Mouse (Mus musculus): ENCODE measurements around the gene Skil. TPM values are rescaled to one million over a fixed set of nuclear protein-coding genes. Genes with fewer than 3 reads are reported as not detected.

Gene Skil
- total and polyA plus RNA-seq, 2 experiments: 2.0 to 5.8 TPM

GRCm38 (mm10) chr3:31061786-31062120 lies 33.1 kb upstream of the Skil start:
- WGBS: 74% methylated on average over 4 of the region's 4 CpGs
- H3K36me3 ChIP-seq (ENCODE audit: control insufficient read depth, insufficient read depth, low read length): no peaks in the 10 kb centered on the region
- TF ChIP-seq CTCF (IDR thresholded peaks at IDR 0.05; ENCODE audit: low read depth, low read length) (peak; percentile 31), POLR2A (IDR thresholded peaks at IDR 0.05; ENCODE audit: extremely low read depth, insufficient read depth, low read length) (no peak)
- H3K4me1 ChIP-seq (ENCODE audit: control insufficient read depth, insufficient read depth, low read length): no peaks in the 10 kb centered on the region
- H3K9ac ChIP-seq (ENCODE audit: low read depth, low read length): no peak overlapping the region
- H3K27me3 ChIP-seq (ENCODE audit: control insufficient read depth, insufficient read depth, low read length): no peaks in the 10 kb centered on the region
- H3K4me3 ChIP-seq (ENCODE audit: insufficient read depth, low read depth, low read length): no peak overlapping the region
- H3K27ac ChIP-seq (replicated peaks; ENCODE audit: insufficient read depth, low read depth, low read length): no peak overlapping the region
- H3K79me2 ChIP-seq (ENCODE audit: control insufficient read depth, insufficient read depth, low read length): no peaks in the 10 kb centered on the region
- no peak for DNase-seq (ENCODE audit: extremely low read depth, low read depth, low spot score)

GRCm38 (mm10) chr3:31062325-31062724 lies 32.5 kb upstream of the Skil start:
- 82% methylated on average over 7 of the region's 7 CpGs for WGBS
- no peak overlapping the region for H3K4me3 ChIP-seq (ENCODE audit: insufficient read depth, low read depth, low read length)
- TF ChIP-seq CTCF (IDR thresholded peaks at IDR 0.05; ENCODE audit: low read depth, low read length): no peak
- no peak for TF ChIP-seq POLR2A (IDR thresholded peaks at IDR 0.05; ENCODE audit: extremely low read depth, insufficient read depth, low read length)
- H3K9ac ChIP-seq (ENCODE audit: low read depth, low read length): no peak overlapping the region
- no peaks in the 10 kb centered on the region for H3K79me2 ChIP-seq (ENCODE audit: control insufficient read depth, insufficient read depth, low read length)
- H3K4me1 ChIP-seq (ENCODE audit: control insufficient read depth, insufficient read depth, low read length): no peaks in the 10 kb centered on the region
- DNase-seq (ENCODE audit: extremely low read depth, low read depth, low spot score): no peak
- no peaks in the 10 kb centered on the region for H3K36me3 ChIP-seq (ENCODE audit: control insufficient read depth, insufficient read depth, low read length)
- no peak overlapping the region for H3K27ac ChIP-seq (replicated peaks; ENCODE audit: insufficient read depth, low read depth, low read length)
- H3K27me3 ChIP-seq (ENCODE audit: control insufficient read depth, insufficient read depth, low read length): no peaks in the 10 kb centered on the region

DNA sequence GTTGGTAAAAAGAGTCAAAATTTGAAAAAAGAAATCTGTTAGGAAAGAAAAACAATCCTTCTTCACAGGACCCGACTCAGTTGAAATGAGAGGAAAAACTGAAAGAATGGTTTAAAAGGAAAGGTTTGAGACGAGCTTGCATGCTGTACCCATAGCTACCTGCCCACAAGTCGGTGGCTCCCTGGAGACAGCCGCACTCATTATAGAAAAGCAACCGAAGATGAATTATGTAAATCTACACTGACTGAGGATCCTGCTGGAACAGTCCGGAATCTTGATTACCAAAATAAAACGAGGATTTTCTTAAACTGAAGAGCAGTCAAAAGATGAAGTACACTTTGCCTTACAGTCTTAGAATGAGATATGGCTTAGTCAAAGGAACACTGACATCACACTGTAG lies 26.4 kb upstream of the Skil start:
- no peak for TF ChIP-seq POLR2A (IDR thresholded peaks at IDR 0.05; ENCODE audit: extremely low read depth, insufficient read depth, low read length)
- TF ChIP-seq CTCF (IDR thresholded peaks at IDR 0.05; ENCODE audit: low read depth, low read length): no peak
- Histone ChIP-seq H3K9ac (ENCODE audit: low read depth, low read length) (no peak overlapping the region), H3K79me2 (ENCODE audit: control insufficient read depth, insufficient read depth, low read length) (no peaks in the 10 kb centered on the region), H3K4me1 (ENCODE audit: control insufficient read depth, insufficient read depth, low read length) (no peaks in the 10 kb centered on the region), H3K27me3 (ENCODE audit: control insufficient read depth, insufficient read depth, low read length) (no peaks in the 10 kb centered on the region), H3K4me3 (ENCODE audit: insufficient read depth, low read depth, low read length) (no peak overlapping the region), H3K36me3 (ENCODE audit: control insufficient read depth, insufficient read depth, low read length) (no peaks in the 10 kb centered on the region), H3K27ac (replicated peaks; ENCODE audit: insufficient read depth, low read depth, low read length) (no peak overlapping the region)
- 89% methylated on average over 7 of the region's 7 CpGs for WGBS
- DNase-seq (ENCODE audit: extremely low read depth, low read depth, low spot score): no peak

DNA sequence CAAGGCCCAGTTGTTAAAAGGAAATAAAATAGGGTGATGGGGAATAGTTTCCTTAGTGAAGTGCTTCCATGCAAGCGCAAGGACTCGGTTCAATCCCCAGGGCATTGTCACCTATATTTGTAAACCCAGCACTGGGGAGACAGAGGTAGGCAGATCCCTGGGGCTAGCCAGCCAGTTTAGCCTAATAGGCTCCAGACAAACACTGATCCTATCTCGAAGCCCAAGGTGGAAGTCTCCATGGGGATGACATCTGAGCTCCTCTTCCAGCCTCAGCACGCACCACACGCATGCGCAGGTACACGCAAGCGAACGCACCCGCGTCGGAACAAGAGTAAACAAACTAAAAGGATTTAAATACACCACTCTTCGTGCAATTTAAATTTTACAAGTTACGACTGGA lies 23.1 kb upstream of the Skil start:
- DNase-seq (ENCODE audit: extremely low read depth, low read depth, low spot score): no peak
- Histone ChIP-seq H3K4me1 (ENCODE audit: control insufficient read depth, insufficient read depth, low read length) (peaks cover 8% of the 10 kb centered on the region), H3K27ac (replicated peaks; ENCODE audit: insufficient read depth, low read depth, low read length) (no peak overlapping the region), H3K9ac (ENCODE audit: low read depth, low read length) (no peak overlapping the region), H3K79me2 (ENCODE audit: control insufficient read depth, insufficient read depth, low read length) (no peaks in the 10 kb centered on the region), H3K36me3 (ENCODE audit: control insufficient read depth, insufficient read depth, low read length) (no peaks in the 10 kb centered on the region), H3K27me3 (ENCODE audit: control insufficient read depth, insufficient read depth, low read length) (no peaks in the 10 kb centered on the region), H3K4me3 (ENCODE audit: insufficient read depth, low read depth, low read length) (no peak overlapping the region)
- 93% methylated on average over 14 of the region's 14 CpGs for WGBS
- TF ChIP-seq POLR2A (IDR thresholded peaks at IDR 0.05; ENCODE audit: extremely low read depth, insufficient read depth, low read length) (no peak), CTCF (IDR thresholded peaks at IDR 0.05; ENCODE audit: low read depth, low read length) (no peak)

DNA sequence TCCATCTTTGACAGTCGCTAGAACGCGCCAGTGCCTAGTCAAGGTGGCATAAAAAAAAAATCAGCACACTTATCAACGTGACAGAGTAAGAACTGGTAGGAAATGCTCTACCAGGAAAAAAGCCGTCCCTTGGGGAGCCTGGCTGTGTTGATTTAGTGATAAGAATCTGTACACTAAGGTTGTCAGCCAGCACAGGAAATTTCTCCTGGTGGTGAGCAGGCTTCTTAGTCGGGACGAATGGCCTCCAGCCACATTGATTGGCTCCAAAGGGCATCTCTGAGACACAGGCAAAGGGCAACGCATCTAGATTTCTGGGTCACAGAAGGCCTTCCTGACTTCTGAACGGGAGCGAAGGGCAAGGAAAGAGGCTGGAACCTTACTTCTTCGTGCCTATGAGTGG lies 19.1 kb upstream of the Skil start:
- Histone ChIP-seq H3K27ac (replicated peaks; ENCODE audit: insufficient read depth, low read depth, low read length) (no peak overlapping the region), H3K36me3 (ENCODE audit: control insufficient read depth, insufficient read depth, low read length) (no peaks in the 10 kb centered on the region)
- DNase-seq (ENCODE audit: extremely low read depth, low read depth, low spot score): peak; percentile 91

GRCm38 (mm10) chr3:31077068-31077703 lies 17.7 kb upstream of the Skil start:
- no peak for DNase-seq (ENCODE audit: extremely low read depth, low read depth, low spot score)
- TF ChIP-seq POLR2A (IDR thresholded peaks at IDR 0.05; ENCODE audit: extremely low read depth, insufficient read depth, low read length) (no peak), CTCF (IDR thresholded peaks at IDR 0.05; ENCODE audit: low read depth, low read length) (no peak)
- no peak overlapping the region for H3K4me3 ChIP-seq (ENCODE audit: insufficient read depth, low read depth, low read length)
- no peak overlapping the region for H3K27ac ChIP-seq (replicated peaks; ENCODE audit: insufficient read depth, low read depth, low read length)
- no peaks in the 10 kb centered on the region for H3K27me3 ChIP-seq (ENCODE audit: control insufficient read depth, insufficient read depth, low read length)
- H3K36me3 ChIP-seq (ENCODE audit: control insufficient read depth, insufficient read depth, low read length): no peaks in the 10 kb centered on the region
- H3K79me2 ChIP-seq (ENCODE audit: control insufficient read depth, insufficient read depth, low read length): no peaks in the 10 kb centered on the region
- peaks cover 21% of the 10 kb centered on the region for H3K4me1 ChIP-seq (ENCODE audit: control insufficient read depth, insufficient read depth, low read length)
- WGBS: 69% methylated on average over 6 of the region's 6 CpGs
- H3K9ac ChIP-seq (ENCODE audit: low read depth, low read length): no peak overlapping the region

More for the DNA sequence above, 19.1 kb upstream of the Skil start:
- no peaks in the 10 kb centered on the region for H3K79me2 ChIP-seq (ENCODE audit: control insufficient read depth, insufficient read depth, low read length)
- H3K4me3 ChIP-seq (ENCODE audit: insufficient read depth, low read depth, low read length): no peak overlapping the region
- TF ChIP-seq CTCF (IDR thresholded peaks at IDR 0.05; ENCODE audit: low read depth, low read length) (0 out of 2 replicates have a peak, but pooled peaks have one; percentile 10), POLR2A (IDR thresholded peaks at IDR 0.05; ENCODE audit: extremely low read depth, insufficient read depth, low read length) (no peak)
- H3K4me1 ChIP-seq (ENCODE audit: control insufficient read depth, insufficient read depth, low read length): peaks cover 12% of the 10 kb centered on the region
- no peak overlapping the region for H3K9ac ChIP-seq (ENCODE audit: low read depth, low read length)
- no peaks in the 10 kb centered on the region for H3K27me3 ChIP-seq (ENCODE audit: control insufficient read depth, insufficient read depth, low read length)
- WGBS: 14% methylated on average over 11 of the region's 11 CpGs

Measured in liver, adult 2 months (tissue).